Mouse (Mus musculus) spleen, adult 18-20 months (tissue): ENCODE data around the gene Scamp5.
A peak's percentile ranks its signal among the peaks of the same experiment; 100 is the strongest.

Experiments
- DNase-seq, 2 experiments: peaks; one replicate each; pipeline ENCODE4 v3.0.0; 2022; ENCODE audit warnings: mixed read lengths in 2 of 2

The Scamp5 gene

GRCm38 (mm10) chr9:57467896-57468549 is at the start of gene Scamp5:
TSS of gene Scamp5 (minus strand) at chr9:57468060.
- DNase-seq: peak; percentile 40 to 57

GRCm38 (mm10) chr9:57517113-57517512 is 49.3 kb upstream of the Scamp5 start:
- DNase-seq: peak in 1 of 2 experiments; percentile 61

DNA sequence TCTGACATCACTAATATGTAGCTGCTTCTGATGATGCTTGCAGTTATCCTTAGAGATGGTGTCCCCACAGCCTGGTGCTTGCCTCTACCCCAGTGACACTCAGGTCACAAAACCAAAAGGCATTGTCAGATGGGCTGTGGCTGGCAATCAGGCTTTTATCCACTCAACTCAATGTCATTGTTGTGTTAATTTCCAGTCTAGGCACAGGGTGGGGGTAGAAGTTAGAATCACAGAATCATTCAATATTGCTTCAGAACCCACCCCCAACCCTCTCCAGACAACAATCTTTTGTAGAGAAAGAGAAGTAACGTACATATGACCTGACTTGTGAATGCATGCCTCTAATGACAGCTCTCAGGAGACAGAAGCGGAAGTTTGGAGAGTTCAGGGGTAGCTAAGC is 42.7 kb upstream of the Scamp5 start:
- no peak for DNase-seq

- no peak for DNase-seq
Measured at GRCm38 (mm10) chr9:57505700-57506099, 37.8 kb upstream of the Scamp5 start.

- no peak for DNase-seq
Measured at GRCm38 (mm10) chr9:57504891-57505290, 37.0 kb upstream of the Scamp5 start.

DNA sequence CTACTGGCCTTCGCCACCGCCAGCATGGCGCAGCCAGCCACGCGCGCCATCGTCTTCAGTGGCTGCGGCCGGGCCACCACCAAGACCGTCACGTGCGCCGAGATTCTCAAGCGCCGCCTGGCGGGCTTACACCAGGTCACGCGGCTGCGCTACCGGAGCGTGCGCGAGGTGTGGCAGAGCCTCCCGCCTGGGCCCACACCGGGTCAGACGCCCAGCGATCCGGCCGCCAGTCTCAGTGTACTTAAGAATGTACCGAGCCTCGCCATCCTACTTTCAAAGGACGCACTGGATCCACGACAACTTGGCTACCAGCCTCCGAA is 36.5 kb upstream of the Scamp5 start:
- peak; percentile 35 to 57 for DNase-seq

DNA sequence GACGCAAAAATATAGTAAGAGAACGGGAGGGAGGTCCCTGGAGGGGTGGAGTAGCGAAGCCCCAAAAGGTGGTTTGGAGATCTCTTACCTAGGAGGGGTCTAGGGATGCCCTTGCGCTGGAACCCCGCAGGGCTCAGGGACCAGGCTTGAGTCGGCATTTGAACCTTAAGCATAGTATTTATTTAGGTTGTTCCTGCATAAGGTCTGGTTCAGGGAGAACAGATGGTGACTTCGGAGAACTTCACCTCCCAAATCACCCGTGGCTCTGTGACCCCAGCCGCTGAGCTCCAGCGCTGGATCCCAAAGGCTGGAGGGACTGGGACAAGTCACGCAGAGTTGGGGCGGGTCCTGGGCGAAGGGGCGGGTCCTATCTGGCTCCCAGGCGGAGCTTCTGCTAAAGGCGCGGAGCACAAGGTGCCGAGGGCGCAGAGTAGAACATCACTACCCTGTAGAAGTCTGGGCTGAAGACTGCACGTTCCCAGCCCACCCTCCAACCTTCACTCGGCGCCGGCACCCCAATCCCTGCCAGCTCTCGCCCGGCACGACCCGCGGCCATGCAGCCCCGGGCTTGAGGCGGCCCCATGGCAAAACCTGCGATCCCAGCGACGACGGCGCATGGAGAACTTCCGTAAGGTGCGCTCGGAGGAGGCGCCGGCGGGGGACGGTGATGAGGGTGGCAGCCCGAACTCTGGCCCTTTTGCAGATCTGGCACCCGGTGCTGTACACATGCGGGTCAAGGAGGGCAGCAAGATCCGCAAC is 35.9 kb upstream of the Scamp5 start, which contains the start of gene Rpp25:
Gene Rpp25 (plus strand): TSS at position 405 of the 759 bp plus-strand sequence.
- DNase-seq: no peak

DNA sequence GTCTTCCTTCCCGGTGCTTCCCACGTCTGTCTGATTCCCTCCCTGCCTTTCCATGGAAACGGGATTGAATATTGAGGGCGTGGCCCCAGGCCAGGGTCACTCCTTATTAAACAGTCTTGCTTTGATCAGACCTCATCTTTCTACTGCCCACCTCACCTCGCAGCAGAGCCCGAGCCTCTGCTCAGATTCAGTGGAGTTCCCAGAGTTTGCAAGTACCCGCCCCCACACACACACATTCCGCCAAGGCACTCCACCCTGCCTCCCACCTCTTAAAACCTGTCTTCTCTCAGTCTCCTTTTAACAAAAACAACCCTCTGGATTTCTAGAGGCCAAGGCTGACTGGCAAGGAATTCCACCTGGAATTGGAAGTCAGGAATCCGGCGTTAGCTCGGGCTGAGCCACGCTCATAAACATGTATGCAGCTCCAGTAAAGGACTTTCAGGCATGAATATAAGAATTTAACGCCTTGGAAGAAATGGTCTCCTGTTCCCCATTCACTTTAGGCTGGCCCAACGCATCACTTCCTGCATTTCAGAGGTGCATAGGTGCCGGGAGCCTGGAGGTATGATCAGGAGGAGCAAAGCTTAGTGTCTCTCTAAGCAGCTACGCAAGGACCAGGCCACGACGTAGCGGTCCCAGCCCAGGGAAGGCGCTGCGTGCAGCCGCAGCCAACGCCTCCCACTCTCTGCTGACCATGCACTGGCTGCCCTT is 35.2 kb upstream of the Scamp5 start:
- DNase-seq: no peak

DNA sequence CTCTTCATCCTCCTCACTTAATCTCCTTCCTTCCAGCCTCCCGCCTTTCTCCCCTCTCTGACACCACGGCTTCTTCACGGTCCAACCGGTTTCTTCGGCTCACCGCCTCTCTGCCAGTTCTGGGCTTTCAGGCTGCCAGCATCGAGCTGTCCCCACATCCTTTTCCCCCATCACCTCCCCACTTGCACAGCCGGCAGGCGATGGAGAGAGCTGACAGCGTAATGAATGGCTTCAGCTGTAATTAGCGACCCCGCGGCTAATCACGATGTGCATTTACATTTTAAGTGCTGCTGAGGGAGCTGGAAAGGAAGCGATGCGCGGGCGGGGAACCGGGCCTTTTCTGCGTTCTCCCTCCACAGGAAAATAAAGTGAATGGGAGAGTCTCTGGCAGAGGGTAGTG is 34.0 kb upstream of the Scamp5 start:
- DNase-seq: no peak

- DNase-seq: no peak
Measured at GRCm38 (mm10) chr9:57501452-57501851, 33.6 kb upstream of the Scamp5 start.

DNA sequence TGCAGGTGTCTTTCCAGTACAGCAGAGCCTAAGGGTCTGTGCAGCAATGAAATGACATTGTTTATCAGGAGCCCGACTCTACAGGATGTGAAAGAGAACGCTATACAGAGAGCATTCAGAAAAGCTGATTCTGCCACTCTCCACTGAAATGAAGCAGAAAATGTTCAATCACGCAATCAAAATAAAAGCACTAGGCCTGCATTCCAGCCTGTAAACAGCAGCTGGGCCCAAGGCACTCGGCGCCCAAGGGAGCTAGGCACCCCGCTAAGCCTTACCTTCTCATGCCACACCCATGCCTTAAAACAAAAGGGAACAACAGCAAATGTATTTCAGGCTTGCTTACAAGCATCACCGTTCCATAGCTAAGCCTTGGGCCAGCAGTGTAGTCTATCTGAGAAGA is 30.7 kb upstream of the Scamp5 start:
- no peak for DNase-seq

DNA sequence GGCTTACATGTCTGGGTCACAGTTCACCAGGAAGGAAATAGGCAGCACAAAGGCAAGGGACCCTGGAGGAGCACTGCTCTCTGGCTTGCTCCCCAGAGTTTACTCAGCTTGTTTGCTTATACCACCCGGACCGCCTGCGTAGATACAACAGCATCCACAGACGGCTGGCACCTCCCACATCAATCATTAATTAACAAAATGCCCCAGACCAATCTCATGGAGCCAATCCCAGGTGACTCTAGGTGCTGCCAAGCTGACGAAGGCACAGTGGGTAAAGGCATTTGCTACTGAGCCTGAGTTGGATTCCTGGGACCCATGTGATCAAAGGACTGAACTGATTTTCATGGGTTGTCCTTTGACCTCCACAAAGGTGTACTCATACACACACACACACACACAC is 29.4 kb upstream of the Scamp5 start:
- no peak for DNase-seq

DNA sequence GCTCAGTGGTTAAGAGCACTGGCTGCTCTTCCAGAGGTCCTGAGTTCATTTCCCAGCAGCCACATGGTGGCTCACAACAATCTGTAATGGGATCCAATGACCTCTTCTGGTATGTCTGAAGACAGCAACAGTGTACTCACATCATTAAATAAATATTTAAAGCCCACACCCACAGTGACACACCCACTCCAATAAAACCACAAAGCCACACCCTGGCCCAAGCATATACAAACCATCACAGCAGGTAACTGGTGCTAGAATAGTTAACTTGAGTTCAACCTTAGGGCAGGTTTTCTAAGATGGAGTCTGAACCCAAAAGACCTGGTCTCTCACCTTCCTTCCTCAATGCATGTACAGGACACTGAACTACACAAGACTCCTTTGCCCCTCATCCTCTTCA is 27.1 kb upstream of the Scamp5 start:
- no peak for DNase-seq

GRCm38 (mm10) chr9:57493532-57493931 is 25.7 kb upstream of the Scamp5 start:
- DNase-seq: no peak

DNA sequence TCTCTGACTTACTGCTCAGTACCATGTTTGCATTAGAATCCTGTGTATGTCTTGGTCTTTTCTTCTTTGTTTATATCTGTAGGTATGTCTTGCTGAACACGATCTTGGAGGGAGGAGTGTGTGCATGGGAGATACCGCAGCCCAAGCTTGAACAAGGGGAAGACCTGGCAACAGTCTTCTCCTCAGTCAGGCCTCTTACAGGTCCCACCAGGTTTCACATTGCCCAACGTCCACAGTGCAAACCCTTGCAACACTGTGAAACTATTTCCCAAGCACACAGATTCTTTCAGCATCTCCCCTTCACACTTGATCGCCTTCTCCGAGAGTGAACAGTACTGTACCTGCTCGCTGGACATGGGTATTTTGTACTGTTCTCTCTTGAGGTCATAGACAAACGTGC is 19.9 kb upstream of the Scamp5 start:
- no peak for DNase-seq

DNA sequence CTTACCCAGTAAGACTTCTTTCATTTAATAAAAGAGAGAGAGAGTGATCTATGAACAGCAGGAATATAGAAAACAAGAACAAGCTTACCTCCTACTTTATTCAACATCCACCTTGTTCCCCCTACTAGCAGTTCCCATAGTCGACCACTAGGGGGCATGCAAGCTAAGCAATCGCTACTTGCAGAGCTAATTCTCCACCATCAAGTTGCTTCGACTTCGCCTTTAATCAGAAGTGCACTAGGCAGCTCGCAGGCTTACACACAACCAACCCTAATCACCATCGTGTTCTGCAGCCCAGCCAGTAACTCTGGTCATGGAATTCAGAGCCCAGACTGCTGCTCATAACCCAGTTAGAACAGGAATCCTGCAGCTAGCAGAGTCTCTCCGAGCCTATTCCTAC is 17.9 kb upstream of the Scamp5 start:
- DNase-seq: peak; percentile 50 to 73

GRCm38 (mm10) chr9:57468914-57469313 is 1.1 kb upstream of the Scamp5 start:
- DNase-seq: no peak

DNA sequence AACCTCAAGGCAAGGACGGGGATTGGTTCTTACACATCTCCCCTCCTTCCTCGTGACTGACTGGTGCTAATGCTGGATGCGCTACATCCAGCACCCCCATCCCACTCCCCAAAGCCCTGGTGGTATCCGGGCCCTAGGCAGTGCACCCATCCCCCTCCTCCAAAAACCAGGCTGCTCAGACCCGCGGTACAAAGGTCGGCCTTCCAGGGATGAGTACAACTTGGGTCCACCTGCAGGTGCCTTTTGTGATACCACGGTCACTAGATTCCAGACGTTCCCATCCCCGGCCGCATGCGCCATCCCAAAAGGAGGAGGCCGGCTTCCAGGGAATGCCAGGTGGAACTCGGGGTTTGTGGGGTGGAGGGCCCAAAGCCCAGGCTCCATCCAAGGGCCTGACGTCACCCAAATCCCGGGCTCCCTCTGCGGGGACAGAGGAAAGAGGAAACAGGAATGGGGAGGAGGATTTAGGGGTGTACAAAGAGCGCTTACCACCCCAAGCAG is 539 bp downstream of the Scamp5 start:
- DNase-seq: no peak

DNA sequence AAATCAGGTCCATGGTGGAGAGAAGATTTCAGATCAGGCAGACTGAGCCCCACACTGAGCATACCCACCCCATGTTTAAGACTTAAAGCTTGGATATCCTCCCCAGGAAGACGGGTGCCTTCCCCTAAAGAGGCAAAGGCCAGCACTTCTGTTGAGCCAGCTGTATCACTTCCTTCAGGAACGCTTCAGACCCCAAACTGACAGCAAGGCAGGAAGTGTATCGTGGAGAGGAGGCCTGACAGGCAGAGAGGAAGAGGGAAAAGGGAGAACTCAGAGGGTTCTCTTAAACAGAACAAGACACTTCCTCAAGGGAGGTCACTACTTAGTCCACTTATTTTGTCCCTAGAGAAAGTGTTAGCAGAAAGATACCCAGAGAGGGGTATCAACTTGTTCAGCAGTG is 1.8 kb downstream of the Scamp5 start:
- DNase-seq: no peak

DNA sequence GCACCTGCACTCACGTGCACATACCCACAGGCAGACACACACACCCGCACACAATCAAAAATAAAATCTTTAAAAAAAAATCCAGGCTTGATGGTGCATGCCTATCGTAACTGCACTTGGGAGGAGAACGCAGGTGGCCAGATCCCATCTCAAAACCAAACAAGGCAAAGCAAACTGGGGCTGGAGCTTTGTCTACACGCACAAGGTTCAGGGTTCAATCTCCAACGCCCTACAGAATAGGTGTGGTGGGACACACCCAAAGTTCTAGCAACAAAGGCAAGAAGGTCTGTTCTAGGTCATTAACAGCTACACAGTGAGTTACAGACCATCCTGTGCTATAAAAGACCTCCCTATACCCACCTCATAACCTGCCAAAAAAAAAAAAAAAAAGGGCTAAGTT is 5.0 kb downstream of the Scamp5 start:
- DNase-seq: no peak

GRCm38 (mm10) chr9:57459707-57460106 is 8.2 kb downstream of the Scamp5 start:
- DNase-seq: no peak

DNA sequence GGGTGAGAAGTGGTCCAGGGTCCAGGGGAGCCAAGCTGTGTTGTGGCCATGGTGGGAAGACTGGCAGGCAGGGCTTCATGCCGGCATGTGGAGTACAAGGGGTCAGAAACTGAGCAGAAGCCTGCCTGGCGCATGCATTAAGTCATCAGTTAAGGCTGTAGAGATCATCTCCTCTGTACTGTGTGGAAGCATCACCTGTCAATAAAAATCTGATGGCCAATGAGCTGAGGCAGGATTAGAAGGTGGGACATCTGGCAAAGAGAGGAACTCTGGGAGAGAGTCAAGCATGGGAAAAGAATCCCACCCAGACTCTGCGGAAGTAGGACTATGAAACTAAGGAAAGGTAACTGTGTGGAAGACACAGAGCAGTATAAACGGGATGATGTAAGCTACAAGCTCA is 14.3 kb downstream of the Scamp5 start:
- no peak for DNase-seq

- no peak for DNase-seq
Measured at GRCm38 (mm10) chr9:57452624-57453462, 15.0 kb downstream of the Scamp5 start.
